Mouse (Mus musculus): ENCODE results near the gene Tle3. TPM values are rescaled to one million over a fixed set of nuclear protein-coding genes. Genes with fewer than 3 reads are reported as not detected.

Gene Tle3
- polyA plus RNA-seq, 1 experiment from 2014 or later: 16.8 TPM

- ATAC-seq (ENCODE audit: low FRiP score, low TSS enrichment): peak; percentile 22
- Histone ChIP-seq H3K4me2 (replicated peaks; ENCODE audit: low read depth) (peak overlapping the region; percentile 88), H3K36me3 (ENCODE audit: control insufficient read depth, insufficient read depth, low read length) (0 out of 2 replicates have a peak, but pooled peaks cover 2% of the 10 kb centered on the region), H3K27ac (replicated peaks) (peak overlapping the region; percentile 96), H3K27me3 (ENCODE audit: control insufficient read depth, insufficient read depth, low read length) (no peaks in the 10 kb centered on the region), H3K4me1 (replicated peaks; ENCODE audit: control insufficient read depth, insufficient read depth) (peaks cover 16% of the 10 kb centered on the region), H3K9ac (ENCODE audit: low read length) (peak overlapping the region; percentile 97), H3K4me3 (ENCODE audit: low read depth, low read length) (peak overlapping the region; percentile 84), H3K9me3 (ENCODE audit: control insufficient read depth, low read length) (no peaks in the 10 kb centered on the region)
- under 1% methylated on average over 36 of the region's 42 CpGs for WGBS
- DNase-seq (ENCODE audit: low spot score): no peak
- no peak for TF ChIP-seq CTCF (IDR thresholded peaks at IDR 0.05; ENCODE audit: low read depth)
- TF ChIP-seq EP300 (optimal IDR thresholded peaks at IDR 0.05): no peak
Observed at GRCm38 (mm10) chr9:61372510-61372975, 377 bp downstream of the Tle3 start.

GRCm38 (mm10) chr9:61372976-61373633 lies 939 bp downstream of the Tle3 start:
- H3K9me3 ChIP-seq (ENCODE audit: control insufficient read depth, low read length): no peaks in the 10 kb centered on the region
- H3K27ac ChIP-seq (replicated peaks): peak overlapping the region; percentile 96
- H3K4me2 ChIP-seq (replicated peaks; ENCODE audit: low read depth): peak overlapping the region; percentile 88
- H3K4me1 ChIP-seq (replicated peaks; ENCODE audit: control insufficient read depth, insufficient read depth): peaks cover 16% of the 10 kb centered on the region
- DNase-seq (ENCODE audit: low spot score) (peak; percentile 69), ATAC-seq (ENCODE audit: low FRiP score, low TSS enrichment) (no peak)
- TF ChIP-seq CTCF (IDR thresholded peaks at IDR 0.05; ENCODE audit: low read depth): peak; percentile 50
- TF ChIP-seq EP300 (optimal IDR thresholded peaks at IDR 0.05): no peak
- peak overlapping the region; percentile 84 for H3K4me3 ChIP-seq (ENCODE audit: low read depth, low read length)
- H3K36me3 ChIP-seq (ENCODE audit: control insufficient read depth, insufficient read depth, low read length): 0 out of 2 replicates have a peak, but pooled peaks cover 4% of the 10 kb centered on the region
- peak overlapping the region; percentile 97 for H3K9ac ChIP-seq (ENCODE audit: low read length)
- no peaks in the 10 kb centered on the region for H3K27me3 ChIP-seq (ENCODE audit: control insufficient read depth, insufficient read depth, low read length)
- under 1% methylated on average over 61 of the region's 66 CpGs for WGBS

- Histone ChIP-seq H3K4me3 (ENCODE audit: low read depth, low read length) (peak overlapping the region; percentile 84), H3K27ac (replicated peaks) (peak overlapping the region; percentile 96), H3K36me3 (ENCODE audit: control insufficient read depth, insufficient read depth, low read length) (peaks cover 6% of the 10 kb centered on the region; the same call in 1 of the 2 replicates), H3K9me3 (ENCODE audit: control insufficient read depth, low read length) (no peaks in the 10 kb centered on the region), H3K27me3 (ENCODE audit: control insufficient read depth, insufficient read depth, low read length) (no peaks in the 10 kb centered on the region), H3K9ac (ENCODE audit: low read length) (peak overlapping the region; percentile 97), H3K4me1 (replicated peaks; ENCODE audit: control insufficient read depth, insufficient read depth) (peaks cover 14% of the 10 kb centered on the region), H3K4me2 (replicated peaks; ENCODE audit: low read depth) (peak overlapping the region; percentile 88)
- TF ChIP-seq EP300 (optimal IDR thresholded peaks at IDR 0.05) (no peak), CTCF (IDR thresholded peaks at IDR 0.05; ENCODE audit: low read depth) (no peak)
- ATAC-seq (ENCODE audit: low FRiP score, low TSS enrichment): no peak
- 0% methylated on average over 22 of the region's 23 CpGs for WGBS
- DNase-seq (ENCODE audit: low spot score): peak; percentile 46
Observed at GRCm38 (mm10) chr9:61373634-61373941, 1.4 kb downstream of the Tle3 start.

- Histone ChIP-seq H3K36me3 (ENCODE audit: control insufficient read depth, insufficient read depth, low read length) (peaks cover 10% of the 10 kb centered on the region; the same call in 1 of the 2 replicates), H3K4me1 (replicated peaks; ENCODE audit: control insufficient read depth, insufficient read depth) (peaks cover 11% of the 10 kb centered on the region), H3K27ac (replicated peaks) (peak overlapping the region; percentile 96), H3K9me3 (ENCODE audit: control insufficient read depth, low read length) (no peaks in the 10 kb centered on the region), H3K4me2 (replicated peaks; ENCODE audit: low read depth) (peak overlapping the region; percentile 88), H3K9ac (ENCODE audit: low read length) (peak overlapping the region; percentile 97), H3K27me3 (ENCODE audit: control insufficient read depth, insufficient read depth, low read length) (no peaks in the 10 kb centered on the region), H3K4me3 (ENCODE audit: low read depth, low read length) (peak overlapping the region; percentile 84)
- TF ChIP-seq CTCF (IDR thresholded peaks at IDR 0.05; ENCODE audit: low read depth) (peak; percentile 43), EP300 (optimal IDR thresholded peaks at IDR 0.05) (no peak)
- WGBS: 2% methylated on average over 48 of the region's 51 CpGs
- DNase-seq (ENCODE audit: low spot score): peak; percentile 60
- no peak for ATAC-seq (ENCODE audit: low FRiP score, low TSS enrichment)
Observed at GRCm38 (mm10) chr9:61373942-61374900, 2.1 kb downstream of the Tle3 start.

- peaks cover 11% of the 10 kb centered on the region; the same call in 1 of the 2 replicates for H3K36me3 ChIP-seq (ENCODE audit: control insufficient read depth, insufficient read depth, low read length)
- peaks cover 11% of the 10 kb centered on the region for H3K4me1 ChIP-seq (replicated peaks; ENCODE audit: control insufficient read depth, insufficient read depth)
- H3K27ac ChIP-seq (replicated peaks): no peak overlapping the region
- H3K4me2 ChIP-seq (replicated peaks; ENCODE audit: low read depth): peak overlapping the region; percentile 88
- H3K27me3 ChIP-seq (ENCODE audit: control insufficient read depth, insufficient read depth, low read length): no peaks in the 10 kb centered on the region
- H3K9ac ChIP-seq (ENCODE audit: low read length): peak overlapping the region; percentile 97
- 35% methylated on average over 5 of the region's 5 CpGs for WGBS
- peak overlapping the region; percentile 84 for H3K4me3 ChIP-seq (ENCODE audit: low read depth, low read length)
- no peak for DNase-seq (ENCODE audit: low spot score)
- ATAC-seq (ENCODE audit: low FRiP score, low TSS enrichment): no peak
- TF ChIP-seq CTCF (IDR thresholded peaks at IDR 0.05; ENCODE audit: low read depth): no peak
- TF ChIP-seq EP300 (optimal IDR thresholded peaks at IDR 0.05): no peak
- no peaks in the 10 kb centered on the region for H3K9me3 ChIP-seq (ENCODE audit: control insufficient read depth, low read length)
Observed at GRCm38 (mm10) chr9:61375002-61375401, 2.8 kb downstream of the Tle3 start.
